Mouse (Mus musculus): ENCODE measurements around the gene Kxd1. TPM values are rescaled to one million over a fixed set of nuclear protein-coding genes. Genes with fewer than 3 reads are reported as not detected.

Kxd1 gene
- polyA plus RNA-seq, 1 experiment = 41.3 TPM

DNA sequence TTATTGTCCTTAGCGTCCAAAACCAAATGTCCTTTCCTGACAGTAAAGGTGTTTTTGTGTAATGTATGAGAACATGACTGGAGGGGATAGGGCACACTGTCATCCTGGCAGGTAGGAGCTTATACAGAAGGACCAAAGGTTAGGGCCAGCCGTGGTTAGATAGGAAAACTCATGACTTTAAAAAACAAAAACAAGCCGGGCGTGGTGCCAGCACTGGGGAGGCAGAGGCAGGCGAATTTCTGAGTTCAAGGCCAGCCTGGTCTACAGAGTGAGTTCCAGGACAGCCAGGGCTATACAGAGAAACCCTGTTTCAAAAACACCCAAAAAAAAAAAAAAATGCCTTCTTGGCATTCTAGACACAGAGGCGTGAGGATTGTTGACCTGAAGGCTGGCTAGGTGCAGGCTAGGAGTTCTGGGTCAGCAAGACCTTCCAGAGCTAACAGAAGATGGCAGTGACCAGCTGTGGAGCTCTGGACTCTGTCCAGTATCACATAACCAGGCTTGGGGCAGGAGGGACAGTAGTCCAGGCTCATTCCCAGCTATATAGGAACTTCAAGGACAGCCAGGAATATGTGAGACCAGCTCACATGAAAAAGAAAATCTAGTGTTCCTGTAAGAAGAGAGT is 36.1 kb upstream of the Kxd1 start:
- Histone ChIP-seq H3K4me1 (ENCODE audit: control insufficient read depth, insufficient read depth, low read length) (peaks cover 22% of the 10 kb centered on the region), H3K27ac (ENCODE audit: control insufficient read depth, insufficient read depth, low read depth, low read length, poor library complexity) (no peak overlapping the region), H3K4me3 (replicated peaks; ENCODE audit: control insufficient read depth, low read depth, low read length) (no peak overlapping the region)
- TF ChIP-seq CTCF (IDR thresholded peaks at IDR 0.05; ENCODE audit: control insufficient read depth, insufficient read depth, low read length) = no peak
- no peak for TF ChIP-seq POLR2A (IDR thresholded peaks at IDR 0.05; ENCODE audit: borderline replicate concordance, control insufficient read depth, low read depth, low read length)
- 79% methylated on average over 6 of the region's 6 CpGs for WGBS

GRCm38 (mm10) chr8:70562802-70563201 is 35.0 kb upstream of the Kxd1 start:
- Histone ChIP-seq H3K4me3 (replicated peaks; ENCODE audit: control insufficient read depth, low read depth, low read length) (no peak overlapping the region), H3K4me1 (ENCODE audit: control insufficient read depth, insufficient read depth, low read length) (peaks cover 26% of the 10 kb centered on the region), H3K27ac (ENCODE audit: control insufficient read depth, insufficient read depth, low read depth, low read length, poor library complexity) (no peak overlapping the region; the same call in 1 of the 2 replicates)
- WGBS = 72% methylated on average over 3 of the region's 3 CpGs
- no peak for TF ChIP-seq CTCF (IDR thresholded peaks at IDR 0.05; ENCODE audit: control insufficient read depth, insufficient read depth, low read length)

GRCm38 (mm10) chr8:70561809-70562535 is 34.2 kb upstream of the Kxd1 start:
- no peak overlapping the region for H3K4me3 ChIP-seq (replicated peaks; ENCODE audit: control insufficient read depth, low read depth, low read length)
- TF ChIP-seq CTCF (IDR thresholded peaks at IDR 0.05; ENCODE audit: control insufficient read depth, insufficient read depth, low read length) (no peak), POLR2A (IDR thresholded peaks at IDR 0.05; ENCODE audit: borderline replicate concordance, control insufficient read depth, low read depth, low read length) (no peak)
- WGBS = 62% methylated on average over 7 of the region's 7 CpGs
- peak overlapping the region; percentile 31; the same call in 1 of the 2 replicates for H3K27ac ChIP-seq (ENCODE audit: control insufficient read depth, insufficient read depth, low read depth, low read length, poor library complexity)
- H3K4me1 ChIP-seq (ENCODE audit: control insufficient read depth, insufficient read depth, low read length) = peaks cover 26% of the 10 kb centered on the region

DNA sequence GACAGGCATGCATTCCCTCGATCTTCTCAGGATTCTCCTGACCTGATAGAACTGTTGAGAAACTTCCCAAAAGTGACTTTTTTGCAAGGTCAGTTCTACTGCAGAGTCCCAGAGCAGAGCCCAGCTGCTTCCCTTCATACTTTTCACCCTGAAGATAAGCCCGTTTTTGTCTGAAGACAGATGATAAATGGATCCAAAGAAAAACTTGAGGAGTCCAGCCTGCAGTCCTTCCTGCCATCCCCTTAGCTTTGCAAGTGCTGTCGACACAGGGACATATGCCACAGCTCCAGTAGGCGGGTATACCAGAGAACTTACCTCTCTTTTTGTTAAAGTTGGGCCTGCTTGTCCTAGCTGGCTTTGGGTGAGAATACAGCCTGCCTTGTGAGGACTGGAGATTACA is 33.6 kb upstream of the Kxd1 start:
- Histone ChIP-seq H3K27ac (ENCODE audit: control insufficient read depth, insufficient read depth, low read depth, low read length, poor library complexity) (0 out of 2 replicates have a peak overlapping the region, but pooled peaks have one; percentile 31), H3K4me1 (ENCODE audit: control insufficient read depth, insufficient read depth, low read length) (peaks cover 26% of the 10 kb centered on the region), H3K4me3 (replicated peaks; ENCODE audit: control insufficient read depth, low read depth, low read length) (no peak overlapping the region)
- 39% methylated on average over 4 of the region's 4 CpGs for WGBS
- no peak for TF ChIP-seq POLR2A (IDR thresholded peaks at IDR 0.05; ENCODE audit: borderline replicate concordance, control insufficient read depth, low read depth, low read length)
- TF ChIP-seq CTCF (IDR thresholded peaks at IDR 0.05; ENCODE audit: control insufficient read depth, insufficient read depth, low read length) = no peak

DNA sequence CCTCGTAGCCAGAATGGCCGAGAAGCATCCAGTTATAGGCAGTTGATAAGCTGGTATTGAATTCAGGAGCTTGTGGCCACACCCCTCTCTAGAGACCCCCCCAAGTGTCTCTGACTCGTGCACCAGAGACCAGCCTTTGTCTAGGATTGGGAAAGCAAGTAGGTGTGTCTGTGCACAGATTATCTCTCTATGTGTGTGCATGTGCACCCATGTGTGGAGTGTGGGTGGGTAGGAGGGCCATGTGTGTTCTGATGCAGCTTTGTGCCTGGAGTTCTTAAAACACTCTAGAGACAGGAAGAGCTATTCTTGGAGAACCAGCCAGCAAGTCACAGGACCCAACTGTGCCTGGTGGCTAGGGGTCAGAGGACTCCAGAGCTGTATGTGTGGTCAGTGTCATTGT is 32.8 kb upstream of the Kxd1 start:
- no peak overlapping the region for H3K4me3 ChIP-seq (replicated peaks; ENCODE audit: control insufficient read depth, low read depth, low read length)
- H3K27ac ChIP-seq (ENCODE audit: control insufficient read depth, insufficient read depth, low read depth, low read length, poor library complexity) = no peak overlapping the region
- no peak for TF ChIP-seq CTCF (IDR thresholded peaks at IDR 0.05; ENCODE audit: control insufficient read depth, insufficient read depth, low read length)
- no peak for TF ChIP-seq POLR2A (IDR thresholded peaks at IDR 0.05; ENCODE audit: borderline replicate concordance, control insufficient read depth, low read depth, low read length)
- peaks cover 25% of the 10 kb centered on the region for H3K4me1 ChIP-seq (ENCODE audit: control insufficient read depth, insufficient read depth, low read length)
- 65% methylated on average over 3 of the region's 3 CpGs for WGBS

DNA sequence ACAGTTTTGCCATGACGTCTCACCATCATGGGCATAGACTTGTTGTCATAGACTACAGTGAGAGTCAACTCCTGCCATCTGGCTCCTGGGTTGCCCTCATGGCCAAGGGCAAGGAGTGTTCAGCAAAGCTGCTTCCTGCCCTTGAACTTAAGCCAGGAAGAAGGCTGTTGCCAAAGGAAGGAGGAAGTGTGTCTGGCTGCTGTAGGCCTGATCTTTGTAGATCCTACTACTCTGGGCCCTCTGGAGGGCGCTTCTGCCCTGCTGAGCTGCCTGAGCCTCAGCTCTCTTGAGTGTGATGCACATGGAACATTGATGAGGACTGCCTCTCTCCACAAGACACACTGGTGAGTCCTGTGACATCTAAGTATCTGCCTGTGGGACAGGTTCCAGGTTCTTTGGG is 32.3 kb upstream of the Kxd1 start:
- H3K27ac ChIP-seq (ENCODE audit: control insufficient read depth, insufficient read depth, low read depth, low read length, poor library complexity) = no peak overlapping the region

GRCm38 (mm10) chr8:70558983-70559382 is 31.2 kb upstream of the Kxd1 start:
- 57% methylated on average over 3 of the region's 3 CpGs for WGBS
- H3K27ac ChIP-seq (ENCODE audit: control insufficient read depth, insufficient read depth, low read depth, low read length, poor library complexity) = no peak overlapping the region
- no peak for TF ChIP-seq CTCF (IDR thresholded peaks at IDR 0.05; ENCODE audit: control insufficient read depth, insufficient read depth, low read length)
- H3K4me3 ChIP-seq (replicated peaks; ENCODE audit: control insufficient read depth, low read depth, low read length) = no peak overlapping the region
- peaks cover 20% of the 10 kb centered on the region for H3K4me1 ChIP-seq (ENCODE audit: control insufficient read depth, insufficient read depth, low read length)

More for the DNA sequence above, 32.3 kb upstream of the Kxd1 start:
- TF ChIP-seq POLR2A (IDR thresholded peaks at IDR 0.05; ENCODE audit: borderline replicate concordance, control insufficient read depth, low read depth, low read length) (no peak), CTCF (IDR thresholded peaks at IDR 0.05; ENCODE audit: control insufficient read depth, insufficient read depth, low read length) (peak; percentile 61)
- Histone ChIP-seq H3K4me3 (replicated peaks; ENCODE audit: control insufficient read depth, low read depth, low read length) (no peak overlapping the region), H3K4me1 (ENCODE audit: control insufficient read depth, insufficient read depth, low read length) (peaks cover 23% of the 10 kb centered on the region)
- 16% methylated on average over 2 of the region's 2 CpGs for WGBS

GRCm38 (mm10) chr8:70558334-70558733 is 30.6 kb upstream of the Kxd1 start:
- peaks cover 20% of the 10 kb centered on the region for H3K4me1 ChIP-seq (ENCODE audit: control insufficient read depth, insufficient read depth, low read length)
- no peak overlapping the region for H3K4me3 ChIP-seq (replicated peaks; ENCODE audit: control insufficient read depth, low read depth, low read length)
- no peak overlapping the region for H3K27ac ChIP-seq (ENCODE audit: control insufficient read depth, insufficient read depth, low read depth, low read length, poor library complexity)
- 5% methylated on average over 4 of the region's 4 CpGs for whole genome bisulfite sequencing
- no peak for TF ChIP-seq POLR2A (IDR thresholded peaks at IDR 0.05; ENCODE audit: borderline replicate concordance, control insufficient read depth, low read depth, low read length)
- peak; percentile 30; the same call in 1 of the 2 replicates for TF ChIP-seq CTCF (IDR thresholded peaks at IDR 0.05; ENCODE audit: control insufficient read depth, insufficient read depth, low read length)
